Mouse (Mus musculus) megakaryocyte, adult 5-6 weeks (primary cell): ENCODE data around the gene Rnf169. TPM values are rescaled to one million over a fixed set of nuclear protein-coding genes. Genes with fewer than 3 reads are reported as not detected.

Experiments
- ATAC-seq: 2 replicates; pipeline ENCODE4 v1.8.0; 2016; ENCODE audit warnings: mild to moderate bottlenecking, inconsistent platforms; ENCODE audit not compliant: poor library complexity, severe bottlenecking
- total RNA-seq, 2 experiments: library from RNA; stranded (forward) in 1 of 2; stranded (reverse) in 1 of 2; fragments of 153-499, 151-499 nt in 1 of 2; fragments of 221-1000, 200-1000 nt in 1 of 2; gene quantifications; 2 replicates each; pipeline versions ENCODE4 v1.2.3 to v1.2.4; 2015 to 2017

Rnf169 gene
- total RNA-seq, 2 experiments from 2014 or later: 13.7 to 22.0 TPM

DNA sequence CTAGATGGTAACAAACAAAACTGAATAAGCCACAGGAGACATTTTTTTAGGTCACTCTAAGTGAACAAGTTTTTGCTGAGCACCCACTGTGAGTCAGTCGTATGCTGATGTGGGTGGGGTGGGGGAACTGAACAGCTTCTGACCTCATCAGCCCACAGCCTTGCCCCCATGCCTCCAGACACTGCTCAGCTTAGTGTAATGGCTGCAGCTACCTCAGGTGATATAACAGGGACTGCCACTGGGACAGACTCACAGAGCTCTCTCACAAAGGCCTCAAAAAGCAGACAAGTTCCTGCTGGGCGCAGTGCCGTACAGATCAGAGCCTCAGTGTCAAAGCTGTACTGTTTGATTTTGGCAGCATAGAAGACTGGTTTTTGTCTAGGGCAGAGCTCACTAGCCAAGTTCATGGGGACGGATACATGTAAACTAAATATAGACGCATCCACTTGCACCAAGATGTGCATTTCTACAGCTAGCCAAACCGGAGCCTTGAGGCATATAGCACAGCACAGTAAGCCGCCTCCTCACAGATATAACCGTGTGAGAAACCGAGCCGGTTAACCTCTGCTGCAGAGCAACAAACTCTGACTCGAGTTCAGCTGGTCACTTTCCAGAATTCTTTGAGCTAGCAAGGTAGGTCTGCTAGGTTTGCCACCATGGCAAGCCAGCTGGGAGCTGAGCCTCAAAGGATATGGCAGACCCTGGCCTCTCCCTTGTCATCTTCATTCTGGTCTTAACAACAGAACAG, 77.2 kb downstream of the Rnf169 start:
- ATAC-seq: no peak

DNA sequence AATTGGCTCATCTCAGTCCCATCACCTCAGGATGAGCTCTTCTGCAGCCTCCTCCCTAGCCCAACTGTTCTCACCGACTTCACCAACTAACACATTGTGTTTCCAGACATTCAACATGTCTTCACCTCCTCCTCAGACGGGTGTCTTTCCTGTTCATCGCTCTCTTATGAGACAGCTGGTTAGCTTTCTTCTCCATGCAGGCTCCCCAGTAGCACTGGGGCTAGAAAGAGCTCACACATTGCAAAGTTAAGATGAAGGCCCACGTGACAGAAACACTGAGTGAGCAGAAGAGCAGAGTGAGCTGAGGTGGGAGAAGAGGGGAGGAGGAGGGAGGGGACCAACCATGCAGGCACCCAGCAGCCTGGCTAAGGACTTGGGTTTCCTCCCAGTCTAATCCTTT, 78.0 kb downstream of the Rnf169 start:
- no peak for ATAC-seq

DNA sequence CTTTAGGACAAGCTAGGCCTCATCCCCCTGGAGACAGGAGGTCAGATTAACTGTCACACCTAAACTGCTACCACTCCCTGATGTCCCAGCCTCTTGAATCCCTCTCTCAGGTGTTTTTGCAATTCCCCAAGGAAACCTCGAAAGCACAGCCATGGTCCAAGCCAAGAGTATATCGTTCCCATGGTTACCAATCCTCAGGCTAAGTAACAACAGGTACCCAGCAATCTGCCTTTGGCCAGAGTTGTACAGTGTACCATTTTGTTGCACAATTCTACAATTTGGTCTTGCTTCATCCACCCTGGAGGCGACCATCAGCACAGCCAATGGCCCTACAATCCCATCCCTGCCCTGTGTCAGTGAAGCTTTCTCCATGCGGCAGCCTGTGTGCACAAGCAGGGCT, 83.3 kb downstream of the Rnf169 start:
- ATAC-seq: no peak

DNA sequence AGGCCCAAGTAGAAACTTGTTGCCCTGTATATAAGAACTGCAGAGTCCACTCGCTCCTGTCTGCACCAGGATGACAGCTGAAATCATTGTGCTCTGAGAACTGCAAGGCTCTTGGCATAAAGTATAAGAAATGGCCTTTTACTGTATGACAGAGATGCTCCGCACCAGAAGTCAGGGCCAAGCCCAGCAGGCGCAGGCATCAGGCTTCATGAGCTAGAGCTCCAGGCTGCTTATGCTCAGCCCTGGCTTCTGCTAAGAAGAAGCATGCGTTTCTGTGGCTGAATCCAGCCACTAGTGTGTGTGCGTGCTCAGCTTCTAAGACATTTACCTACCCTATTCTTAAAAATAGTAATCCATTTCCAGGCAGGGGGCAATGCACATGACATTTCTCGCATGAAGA, 85.8 kb downstream of the Rnf169 start:
- ATAC-seq: no peak

DNA sequence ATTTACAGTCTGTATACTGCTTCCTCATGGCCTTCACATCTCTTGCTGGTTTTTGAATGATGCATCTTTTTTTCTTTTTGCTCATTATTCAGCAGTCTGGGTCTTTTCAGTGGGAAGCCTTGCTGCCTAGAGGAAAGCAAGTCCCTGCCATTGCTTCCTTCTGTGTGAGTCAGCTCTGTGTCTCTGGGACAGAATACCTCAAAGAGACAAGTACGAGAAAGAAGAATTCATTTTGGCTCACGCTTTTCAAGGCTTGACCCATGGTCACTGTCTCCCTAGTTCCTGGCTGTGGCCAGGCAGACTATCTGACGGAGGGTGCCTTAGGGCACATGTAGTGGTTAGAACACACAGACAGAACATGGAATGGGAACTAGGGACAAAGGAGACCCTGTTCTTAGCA, 86.3 kb downstream of the Rnf169 start:
- no peak for ATAC-seq

DNA sequence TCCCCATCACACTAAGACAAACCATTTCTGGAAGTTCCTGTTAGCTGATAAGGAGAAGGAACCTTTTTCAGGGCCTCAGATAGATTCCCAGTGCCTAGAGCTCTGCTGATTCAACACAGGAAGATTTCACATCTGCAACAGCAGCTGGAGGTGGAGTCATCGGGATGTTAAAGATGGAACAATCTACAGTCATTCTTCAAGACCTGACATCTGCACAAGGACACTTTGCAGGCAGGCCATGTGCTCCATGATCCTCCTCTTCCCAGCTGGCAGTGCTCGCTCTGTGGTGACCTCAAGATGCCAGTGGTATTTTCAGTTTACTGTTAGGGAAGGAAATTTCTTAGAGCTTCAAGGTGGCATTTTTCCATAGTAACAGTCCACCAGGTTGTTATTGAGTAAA, 87.9 kb downstream of the Rnf169 start:
- no peak for ATAC-seq

DNA sequence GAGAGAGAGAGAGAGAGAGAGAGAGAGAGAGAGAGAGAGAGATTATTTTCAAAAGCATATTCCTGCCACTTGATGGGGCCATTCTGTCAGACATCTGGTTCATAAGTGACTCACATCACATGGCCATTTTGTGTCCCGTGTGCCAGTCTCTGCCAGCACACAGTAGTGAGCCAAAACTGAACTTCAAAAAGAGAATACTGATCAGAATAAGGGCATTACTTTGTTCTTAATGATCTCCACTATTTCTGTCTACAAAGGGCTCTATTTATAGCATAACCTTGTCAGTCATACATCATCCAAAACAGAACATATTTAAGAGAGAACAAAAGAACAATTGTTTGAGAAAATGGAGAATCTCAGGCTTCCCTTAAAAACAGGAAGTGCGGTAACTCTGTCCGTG, 88.8 kb downstream of the Rnf169 start:
- no peak for ATAC-seq

DNA sequence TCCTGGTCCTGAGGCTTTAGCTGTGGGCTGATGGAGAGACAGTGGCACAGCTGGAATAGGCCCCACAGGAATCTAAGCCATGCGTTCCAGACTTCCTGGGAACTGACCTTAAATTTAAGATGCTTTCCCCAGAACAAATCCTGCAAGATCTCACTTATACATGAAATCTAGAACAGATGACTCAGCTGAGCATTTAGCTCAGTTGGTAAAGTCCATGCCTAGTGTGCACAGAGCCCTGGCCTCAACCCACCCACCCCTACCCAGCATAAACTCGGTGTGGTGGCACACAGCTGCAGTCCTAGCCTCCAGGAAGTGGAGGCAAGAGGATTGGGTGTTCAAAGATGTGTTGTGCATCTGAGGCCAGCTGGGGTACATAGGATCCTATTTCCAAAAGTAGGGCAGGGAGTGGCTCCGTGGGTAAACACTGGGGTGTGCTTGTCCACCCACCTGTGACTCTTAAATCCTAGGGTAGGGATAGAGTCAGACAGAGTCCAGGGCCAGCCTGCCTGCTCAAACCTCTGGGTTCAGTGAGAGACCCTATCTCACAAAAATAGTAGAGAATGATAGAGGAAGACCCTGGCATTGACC, 90.0 kb downstream of the Rnf169 start:
- no peak for ATAC-seq

DNA sequence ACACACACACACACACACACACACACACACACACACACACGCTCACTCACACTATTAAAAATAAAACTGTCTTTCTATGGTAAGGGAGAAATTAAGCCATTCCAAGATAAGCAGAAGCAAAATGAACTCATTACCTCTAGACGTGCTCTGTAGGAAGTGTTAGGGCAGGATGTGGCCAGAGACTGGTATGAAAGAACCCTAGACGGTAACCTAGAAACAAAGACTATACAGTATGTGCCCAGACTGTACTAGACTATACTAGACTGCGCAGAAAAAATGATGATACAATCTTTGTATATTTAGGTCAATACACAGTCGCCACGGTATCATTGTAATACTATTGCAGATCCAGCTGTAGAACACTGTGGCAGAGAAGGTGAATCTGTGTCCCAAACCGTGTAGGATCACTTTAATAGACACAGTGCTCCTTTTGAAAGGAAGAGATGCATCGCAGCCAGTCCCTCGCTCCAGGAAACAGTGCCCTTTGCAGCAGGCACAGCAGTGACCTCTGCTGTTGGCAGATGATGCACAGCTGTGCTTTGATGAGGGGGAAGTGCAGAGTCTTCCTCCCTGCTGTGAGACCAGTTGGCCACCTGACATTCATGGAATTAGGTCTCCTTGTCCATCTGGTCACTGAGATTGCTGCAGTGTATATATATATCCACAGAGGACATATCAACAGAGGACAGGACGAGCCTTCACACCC, 90.9 kb downstream of the Rnf169 start:
- ATAC-seq: peak; percentile 55

DNA sequence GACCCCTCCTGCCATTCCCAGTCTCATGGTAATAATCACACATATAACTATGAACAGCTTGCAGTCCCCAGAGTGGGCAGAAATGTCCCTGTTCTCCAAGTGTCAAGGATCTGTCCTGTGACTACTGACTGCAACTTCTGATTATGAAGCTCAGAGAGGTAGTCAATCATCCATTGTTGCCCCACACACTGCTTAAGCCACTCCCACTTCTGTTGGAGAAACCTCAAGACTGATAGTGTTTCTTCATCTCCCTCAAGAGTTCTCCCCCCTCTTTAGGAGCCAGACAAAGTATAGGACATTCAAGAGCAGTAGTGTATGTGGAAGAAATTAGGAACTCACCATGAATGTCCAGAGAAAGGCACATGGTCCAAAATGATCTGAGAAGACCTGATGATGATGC, 92.5 kb downstream of the Rnf169 start:
- peak; percentile 47 for ATAC-seq

DNA sequence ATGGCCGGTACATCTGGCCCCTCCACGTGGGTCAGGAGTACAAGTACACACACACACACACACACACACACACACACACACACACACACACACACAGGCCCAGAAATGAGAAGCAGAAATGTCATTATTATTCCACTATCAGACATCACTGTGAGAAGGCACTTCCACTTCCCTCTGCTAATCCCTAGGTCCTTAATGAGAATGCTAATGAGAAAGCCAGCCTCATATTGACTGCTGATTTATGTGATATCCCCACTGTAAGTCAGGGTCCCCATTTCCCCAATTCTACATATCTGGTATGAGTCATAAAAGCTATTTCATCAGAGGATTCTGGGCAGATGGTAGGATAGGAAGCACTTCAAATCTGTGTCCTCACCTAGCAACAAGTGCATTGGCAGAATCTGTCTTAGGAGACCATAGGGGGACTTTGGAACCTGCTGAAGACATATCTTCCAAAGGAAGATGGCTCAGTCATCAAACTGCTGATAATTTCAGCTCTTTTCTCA, 93.0 kb downstream of the Rnf169 start:
- ATAC-seq: peak; percentile 64

DNA sequence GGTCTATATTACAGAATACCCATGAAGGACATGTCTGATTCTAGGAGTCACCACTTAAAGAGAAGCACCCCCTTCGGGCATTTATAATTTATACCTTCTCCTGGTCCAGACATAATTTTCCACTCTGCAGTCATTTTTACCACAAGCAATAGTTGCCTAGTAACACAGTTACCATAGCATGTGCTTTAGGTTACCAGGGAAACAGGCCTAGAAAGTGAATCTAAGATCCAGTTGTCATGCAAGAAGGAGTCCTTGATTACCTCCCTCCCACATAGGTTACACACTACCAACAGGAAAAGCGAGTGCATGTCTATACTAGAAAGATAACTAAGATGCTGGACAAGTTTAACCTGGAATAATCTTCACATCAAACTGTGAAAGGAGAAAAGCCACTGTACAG, 102.0 kb downstream of the Rnf169 start:
- ATAC-seq: no peak

DNA sequence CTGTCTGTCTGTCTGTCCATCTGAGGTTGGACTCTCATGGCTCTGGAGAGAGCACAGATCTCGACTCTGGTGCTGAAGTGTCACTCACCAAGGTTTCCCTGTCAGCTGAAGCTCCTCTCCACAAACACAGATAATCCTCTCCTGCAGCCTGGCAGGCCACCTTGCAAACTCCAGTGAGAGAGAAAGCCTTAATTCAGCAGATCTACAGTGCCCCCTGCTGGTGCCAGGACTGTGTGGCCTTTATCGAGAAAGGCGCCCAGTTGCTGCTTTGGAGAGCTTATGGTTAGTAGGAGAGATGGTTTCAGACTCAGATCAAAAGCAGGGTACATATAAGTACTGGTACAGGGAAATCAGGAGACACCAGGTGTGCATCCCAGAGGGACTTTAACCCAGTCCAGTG, 103.9 kb downstream of the Rnf169 start:
- peak; percentile 86 for ATAC-seq

DNA sequence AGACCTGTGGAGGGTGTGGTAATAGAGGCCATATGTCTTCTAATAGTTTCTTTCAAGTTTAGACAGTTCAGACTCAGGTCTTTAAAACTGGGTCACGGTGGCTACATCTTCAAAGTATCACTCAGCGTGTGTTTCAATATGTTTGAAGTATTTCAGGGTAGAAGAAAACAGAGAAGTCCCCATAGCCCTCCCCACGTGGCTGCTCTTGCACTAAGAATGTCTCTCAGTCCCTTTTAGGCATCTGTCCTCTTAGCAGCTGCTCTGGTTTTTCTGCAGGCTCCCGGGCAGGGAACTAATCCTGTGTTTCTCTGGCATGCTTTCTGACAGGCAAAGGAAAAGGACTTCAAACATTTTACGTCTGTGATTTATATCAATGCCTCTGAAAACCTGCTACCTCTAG, 104.4 kb downstream of the Rnf169 start:
- no peak for ATAC-seq

DNA sequence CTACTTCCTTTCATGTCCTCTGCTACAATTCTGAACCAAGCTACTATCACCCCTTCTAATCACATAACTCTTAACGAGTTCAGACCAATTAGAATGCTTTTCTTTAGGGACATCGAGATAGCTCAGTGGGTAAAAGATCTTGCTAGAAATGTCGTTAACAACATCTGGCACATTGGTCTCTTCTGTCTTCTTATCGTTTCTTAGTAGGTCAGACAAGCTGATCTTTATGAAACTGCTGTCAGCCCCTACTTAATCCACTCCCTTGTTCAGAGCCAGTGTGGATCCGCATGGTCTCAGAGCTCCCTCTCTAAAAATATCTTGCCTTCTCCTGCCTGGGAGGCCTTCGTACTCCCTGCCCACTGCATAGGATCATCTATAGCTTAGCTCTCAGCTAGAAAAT, 106.3 kb downstream of the Rnf169 start:
- ATAC-seq: no peak

Other genes with a start within 250 kb of the Rnf169 start
- gene Olfr521, start 216.9 kb downstream of the Rnf169 start, total RNA-seq (2015): not detected in 2 replicates
- gene Olfr521, start 216.9 kb downstream of the Rnf169 start, total RNA-seq (2017): not detected in 2 replicates
- 0.22 and 1.4 TPM in 2 replicates for gene Neu3, start 152.0 kb downstream of the Rnf169 start, total RNA-seq (2015)
- 1.1 and 1.8 TPM in 2 replicates for gene Neu3, start 152.0 kb downstream of the Rnf169 start, total RNA-seq (2017)
- gene Xrra1, start 121.3 kb downstream of the Rnf169 start, total RNA-seq (2015): 0.11 TPM in 1 of 2 replicates, not detected in the other
- gene Xrra1, start 121.3 kb downstream of the Rnf169 start, total RNA-seq (2017): not detected in 2 replicates
- 181 and 205 TPM in 2 replicates for gene Spcs2, start 117.0 kb downstream of the Rnf169 start, total RNA-seq (2015)
- 113 and 137 TPM in 2 replicates for gene Spcs2, start 117.0 kb downstream of the Rnf169 start, total RNA-seq (2017)
- gene Chrdl2, start 25.7 kb upstream of the Rnf169 start, total RNA-seq (2015): not detected in 2 replicates
- not detected in 2 replicates for gene Chrdl2, start 25.7 kb upstream of the Rnf169 start, total RNA-seq (2017)
- 37.3 and 37.8 TPM in 2 replicates for gene Pold3, start 141.1 kb upstream of the Rnf169 start, total RNA-seq (2015)
- gene Pold3, start 141.1 kb upstream of the Rnf169 start, total RNA-seq (2017): 109 and 112 TPM in 2 replicates
- gene Lipt2, start 178.8 kb upstream of the Rnf169 start, total RNA-seq (2015): 9.4 and 10.9 TPM in 2 replicates
- 2.1 and 4.6 TPM in 2 replicates for gene Lipt2, start 178.8 kb upstream of the Rnf169 start, total RNA-seq (2017)
- gene Kcne3, start 196.1 kb upstream of the Rnf169 start, total RNA-seq (2015): 18.0 and 21.1 TPM in 2 replicates
- gene Kcne3, start 196.1 kb upstream of the Rnf169 start, total RNA-seq (2017): 12.0 and 19.5 TPM in 2 replicates
- gene Pgm2l1, start 246.9 kb upstream of the Rnf169 start, total RNA-seq (2015): 9.8 and 11.9 TPM in 2 replicates
- gene Pgm2l1, start 246.9 kb upstream of the Rnf169 start, total RNA-seq (2017): 7.7 and 9.6 TPM in 2 replicates